Mouse (Mus musculus) pancreas, adult 10 weeks (tissue): Measurements from ENCODE around the gene Gm15293. TPM values are rescaled to one million over a fixed set of nuclear protein-coding genes. Genes with fewer than 3 reads are reported as not detected.

Source experiments
- polyA plus RNA-seq: library from polyadenylated mRNA; stranded (reverse); fragments of 350-450 nt; fragmentation: Illumina TruSeq; extraction: RNeasy Lipid Tissue Mini Kit (QIAGEN cat#74804); gene quantifications from one replicate; pipeline ENCODE4 v1.2.3, GENCODE M21; 2015; ENCODE audit warnings: low read depth, low replicate concordance; ENCODE audit not compliant: insufficient read depth

Gm15293 gene
- polyA plus RNA-seq = not detected

DNA sequence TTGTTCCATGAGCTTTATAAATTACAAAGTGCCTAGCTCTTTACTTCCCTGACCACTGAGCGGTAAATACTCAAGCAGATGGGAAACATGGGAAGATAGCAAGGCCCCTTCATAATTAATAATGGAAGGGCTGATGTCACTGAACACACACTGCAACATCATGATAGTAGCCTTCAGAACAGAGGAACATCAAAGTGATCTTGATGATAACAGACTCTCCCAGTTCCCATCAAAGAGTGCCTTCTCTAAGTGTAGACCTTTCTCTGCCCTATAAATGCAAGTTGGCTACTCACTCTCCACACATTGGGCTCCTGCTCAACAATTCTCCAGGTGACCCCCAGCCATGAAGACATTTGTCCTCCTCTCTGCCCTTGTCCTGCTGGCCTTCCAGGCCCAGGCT is at the start of gene Gm15293:
TSS of gene Gm15293 (plus strand) at position 301 of the 400 bp plus-strand sequence.

DNA sequence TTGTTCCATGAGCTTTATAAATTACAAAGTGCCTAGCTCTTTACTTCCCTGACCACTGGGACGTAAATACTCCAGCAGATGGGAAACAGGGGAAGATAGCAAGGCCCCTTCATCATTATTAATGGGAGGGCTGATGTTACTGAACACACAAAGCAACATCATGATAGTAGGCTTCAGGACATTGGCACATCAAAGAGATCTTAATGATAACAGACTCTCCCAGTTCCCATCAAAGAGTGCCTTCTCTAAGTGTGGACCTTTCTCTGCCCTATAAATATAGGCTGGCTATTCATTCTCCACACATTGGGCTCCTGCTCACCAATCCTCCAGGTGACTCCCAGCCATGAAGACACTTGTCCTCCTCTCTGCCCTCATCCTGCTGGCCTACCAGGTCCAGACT is 39.4 kb upstream of the Gm15293 start, which contains the start of gene Defa22:
TSS of gene Defa22 (plus strand) at position 301 of the 400 bp plus-strand sequence.

DNA sequence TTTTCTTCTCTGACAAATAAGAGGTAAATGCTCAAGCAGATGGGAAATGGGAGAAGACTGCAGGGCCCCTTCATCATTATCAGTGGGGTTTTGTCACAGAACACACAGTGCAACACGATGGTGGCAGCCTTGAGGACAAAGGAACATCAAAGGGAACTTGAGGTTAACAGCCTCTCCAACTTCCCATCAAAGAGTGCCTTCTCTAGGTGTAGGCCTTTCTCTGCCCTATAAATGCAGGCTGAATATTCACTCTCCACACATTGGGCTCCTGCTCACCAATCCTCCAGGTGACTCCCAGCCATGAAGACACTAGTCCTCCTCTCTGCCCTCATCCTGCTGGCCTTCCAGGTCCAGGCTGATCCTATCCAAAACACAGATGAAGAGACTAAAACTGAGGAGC is 10.0 kb upstream of the Gm15293 start, which contains the start of gene Defa31:
TSS of gene Defa31 (plus strand) at position 301 of the 400 bp plus-strand sequence.

Other genes starting within 250 kb of the Gm15293 start
- gene Defa21, start 176.0 kb upstream of the Gm15293 start, polyA plus RNA-seq = not detected
- not detected for gene Defa23, start 146.5 kb upstream of the Gm15293 start, polyA plus RNA-seq
- not detected for gene Defa35, start 136.5 kb upstream of the Gm15293 start, polyA plus RNA-seq
- not detected for gene Defa25, start 117.1 kb upstream of the Gm15293 start, polyA plus RNA-seq
- not detected for gene Gm14851, start 105.5 kb upstream of the Gm15293 start, polyA plus RNA-seq
- gene Defa30, start 66.9 kb upstream of the Gm15293 start, polyA plus RNA-seq = not detected
- not detected for gene Defa22, start 39.3 kb upstream of the Gm15293 start, polyA plus RNA-seq
- gene Defa31, start 9.9 kb upstream of the Gm15293 start, polyA plus RNA-seq = not detected
- not detected for gene Gm15292, start 48.2 kb downstream of the Gm15293 start, polyA plus RNA-seq
- gene Defa27, start 114.0 kb downstream of the Gm15293 start, polyA plus RNA-seq = not detected
- not detected for gene Defa29, start 125.5 kb downstream of the Gm15293 start, polyA plus RNA-seq
- not detected for gene Defa2, start 177.0 kb downstream of the Gm15293 start, polyA plus RNA-seq
- not detected for gene Defa33, start 190.2 kb downstream of the Gm15293 start, polyA plus RNA-seq
- gene Defa36, start 225.8 kb downstream of the Gm15293 start, polyA plus RNA-seq = not detected